Mouse (Mus musculus): Measurements from ENCODE around the gene Dennd2a. TPM values are rescaled to one million over a fixed set of nuclear protein-coding genes. Genes with fewer than 3 reads are reported as not detected.
A peak's percentile ranks its signal among the peaks of the same experiment; 100 is the strongest.
"Not testable (repeated sequence)": the region's sequence is repeated elsewhere in the genome, so short reads cannot be mapped to it uniquely, and the experiment has no call there.

The Dennd2a gene
- polyA plus RNA-seq, 1 experiment from 2014 or later: 37.5 TPM

DNA sequence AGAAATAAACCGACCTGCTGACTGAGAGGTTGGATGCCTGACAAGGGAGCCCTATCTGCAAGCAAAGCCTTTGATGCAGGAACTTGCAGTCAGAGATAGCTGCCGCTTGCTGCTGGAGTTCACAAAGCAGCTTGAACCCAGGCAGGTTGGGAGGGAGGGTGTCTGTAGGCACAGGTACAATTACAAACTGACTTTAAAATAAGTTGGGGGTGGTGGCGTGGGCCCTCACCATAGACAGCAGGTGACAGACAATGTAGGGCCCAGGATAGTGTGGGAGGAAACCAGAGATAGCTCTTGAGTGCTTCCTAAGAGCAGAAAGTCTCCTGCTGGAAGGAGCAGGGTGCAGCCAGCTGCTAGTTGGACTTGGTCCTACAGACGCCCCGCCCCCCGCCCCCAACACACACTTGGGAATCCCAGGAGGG lies 134.5 kb downstream of the Dennd2a start:
- Histone ChIP-seq H3K27me3 (ENCODE audit: control insufficient read depth, insufficient read depth, low read length) (peaks cover 6% of the 10 kb centered on the region; the same call in 1 of the 2 replicates), H3K9me3 (ENCODE audit: control insufficient read depth, low read length) (no peaks in the 10 kb centered on the region), H3K27ac (replicated peaks; ENCODE audit: low read depth, low read length) (no peak overlapping the region), H3K4me3 (ENCODE audit: low read depth, low read length) (no peak overlapping the region), H3K36me3 (ENCODE audit: control insufficient read depth, insufficient read depth, low read length) (no peaks in the 10 kb centered on the region), H3K4me2 (ENCODE audit: low read depth, severe bottlenecking) (no peak overlapping the region), H3K9ac (ENCODE audit: low read length) (no peak overlapping the region), H3K4me1 (ENCODE audit: control insufficient read depth, insufficient read depth, low read length) (peaks cover 3% of the 10 kb centered on the region; the same call in 1 of the 2 replicates)
- 66% methylated on average over 6 of the region's 6 CpGs for WGBS
- DNase-seq (ENCODE audit: low spot score) (no peak), ATAC-seq (ENCODE audit: insufficient number of reproducible peaks, low FRiP score, low TSS enrichment, low read depth) (no peak)

GRCm38 (mm10) chr6:39420867-39421266 lies 136.8 kb downstream of the Dennd2a start:
- 44% methylated on average over 4 of the region's 4 CpGs for WGBS
- Histone ChIP-seq H3K4me2 (ENCODE audit: low read depth, severe bottlenecking) (no peak overlapping the region), H3K27ac (replicated peaks; ENCODE audit: low read depth, low read length) (no peak overlapping the region), H3K9me3 (ENCODE audit: control insufficient read depth, low read length) (no peaks in the 10 kb centered on the region), H3K4me1 (ENCODE audit: control insufficient read depth, insufficient read depth, low read length) (peaks cover 3% of the 10 kb centered on the region; the same call in 1 of the 2 replicates), H3K9ac (ENCODE audit: low read length) (no peak overlapping the region), H3K36me3 (ENCODE audit: control insufficient read depth, insufficient read depth, low read length) (no peaks in the 10 kb centered on the region), H3K4me3 (ENCODE audit: low read depth, low read length) (no peak overlapping the region), H3K27me3 (ENCODE audit: control insufficient read depth, insufficient read depth, low read length) (peaks cover 6% of the 10 kb centered on the region; the same call in 1 of the 2 replicates)
- ATAC-seq (ENCODE audit: insufficient number of reproducible peaks, low FRiP score, low TSS enrichment, low read depth): no peak
- no peak for DNase-seq (ENCODE audit: low spot score)

DNA sequence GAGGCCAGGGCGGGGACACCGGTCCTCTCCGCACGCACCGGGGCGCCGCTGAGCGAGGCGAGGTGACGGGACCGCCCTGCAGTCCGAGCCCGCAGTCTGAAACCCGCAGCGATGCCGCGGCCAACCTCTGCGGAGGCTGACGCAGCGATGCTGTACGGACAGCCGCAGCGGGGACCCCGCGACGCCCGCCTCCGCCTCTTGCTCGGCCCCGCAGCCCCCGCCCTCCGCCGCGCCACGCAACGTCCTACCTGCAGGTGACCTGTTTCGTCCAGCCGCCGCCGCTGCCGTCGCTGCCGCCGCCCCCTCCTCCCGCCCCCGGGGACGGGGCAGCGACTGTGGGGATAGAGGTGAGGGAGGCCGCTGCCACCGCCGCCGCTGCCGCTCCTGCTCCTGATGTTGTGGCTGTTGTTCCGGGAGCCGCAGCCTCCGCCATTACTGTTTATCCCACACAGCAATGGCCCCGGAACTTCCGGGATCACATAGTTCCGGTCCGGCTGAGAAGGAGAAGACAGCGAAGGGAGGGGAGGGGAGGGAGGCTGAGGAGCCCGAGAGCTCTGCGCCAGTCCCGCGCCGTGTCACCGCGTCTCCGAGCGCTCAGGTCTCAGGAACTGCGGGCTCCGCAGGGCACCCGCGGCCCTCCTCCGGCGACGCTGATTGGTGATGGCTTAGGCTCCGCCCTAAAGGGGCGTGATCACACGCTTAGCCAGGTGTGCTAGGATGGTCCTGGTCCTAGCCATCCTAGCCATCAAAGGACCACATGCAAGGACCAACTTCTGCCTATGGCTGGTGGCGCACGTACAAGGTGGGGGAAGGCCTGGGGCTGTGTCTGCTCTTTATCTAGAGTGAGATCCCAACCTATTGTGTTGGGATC lies 137.6 kb downstream of the Dennd2a start, which contains the start of gene Mkrn1:
TSS of gene Mkrn1 (minus strand) at position 612 of the 871 bp plus-strand sequence.
- Histone ChIP-seq H3K36me3 (ENCODE audit: control insufficient read depth, insufficient read depth, low read length) (no peaks in the 10 kb centered on the region), H3K27ac (replicated peaks; ENCODE audit: low read depth, low read length) (0 out of 2 replicates have a peak within 1 kb of the TSS, but pooled peaks have one; percentile 21), H3K4me3 (ENCODE audit: low read depth, low read length) (peak within 1 kb of the TSS; percentile 96), H3K4me1 (ENCODE audit: control insufficient read depth, insufficient read depth, low read length) (peaks cover 3% of the 10 kb centered on the region; the same call in 1 of the 2 replicates), H3K9ac (ENCODE audit: low read length) (peak within 1 kb of the TSS; percentile 66), H3K4me2 (ENCODE audit: low read depth, severe bottlenecking) (peak within 1 kb of the TSS; percentile 73), H3K9me3 (ENCODE audit: control insufficient read depth, low read length) (no peaks in the 10 kb centered on the region), H3K27me3 (ENCODE audit: control insufficient read depth, insufficient read depth, low read length) (peaks cover 6% of the 10 kb centered on the region; the same call in 1 of the 2 replicates)
- ATAC-seq (ENCODE audit: insufficient number of reproducible peaks, low FRiP score, low TSS enrichment, low read depth) (peak; percentile 88), DNase-seq (ENCODE audit: low spot score) (peak; percentile 83)
- under 1% methylated on average over 76 of the region's 82 CpGs for WGBS

DNA sequence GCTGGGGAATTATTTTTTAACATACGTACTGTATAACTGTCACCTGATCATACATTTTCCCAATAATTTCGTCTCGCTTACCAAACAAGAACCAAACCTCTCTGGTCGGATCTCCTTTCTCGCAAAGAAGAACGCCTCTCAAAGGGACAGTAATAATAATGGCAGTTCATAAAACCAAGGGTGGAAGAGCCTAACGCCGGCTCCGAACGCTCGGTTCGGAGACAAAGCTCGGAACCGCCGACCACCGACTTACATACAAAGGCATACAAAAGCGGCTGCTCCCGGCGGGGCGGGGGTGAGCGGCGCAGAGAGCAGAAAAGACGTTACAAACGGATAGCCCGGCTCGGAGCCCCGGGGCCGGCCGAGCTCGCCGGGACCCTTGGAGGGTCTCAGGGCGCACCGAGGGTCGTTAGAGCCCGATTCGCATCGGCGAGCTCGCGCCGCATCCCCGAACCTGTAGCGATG lies 138.2 kb downstream of the Dennd2a start:
- Histone ChIP-seq H3K9me3 (ENCODE audit: control insufficient read depth, low read length) (no peaks in the 10 kb centered on the region), H3K4me3 (ENCODE audit: low read depth, low read length) (peak overlapping the region; percentile 96), H3K27ac (replicated peaks; ENCODE audit: low read depth, low read length) (no peak overlapping the region), H3K36me3 (ENCODE audit: control insufficient read depth, insufficient read depth, low read length) (no peaks in the 10 kb centered on the region), H3K9ac (ENCODE audit: low read length) (peak overlapping the region; percentile 66), H3K27me3 (ENCODE audit: control insufficient read depth, insufficient read depth, low read length) (peaks cover 6% of the 10 kb centered on the region; the same call in 1 of the 2 replicates), H3K4me1 (ENCODE audit: control insufficient read depth, insufficient read depth, low read length) (peaks cover 3% of the 10 kb centered on the region; the same call in 1 of the 2 replicates), H3K4me2 (ENCODE audit: low read depth, severe bottlenecking) (peak overlapping the region; percentile 73)
- ATAC-seq (ENCODE audit: insufficient number of reproducible peaks, low FRiP score, low TSS enrichment, low read depth) (no peak), DNase-seq (ENCODE audit: low spot score) (peak; percentile 67)
- WGBS: under 1% methylated on average over 43 of the region's 43 CpGs

GRCm38 (mm10) chr6:39416654-39417053 lies 141.0 kb downstream of the Dennd2a start:
- H3K36me3 ChIP-seq (ENCODE audit: control insufficient read depth, insufficient read depth, low read length); H3K4me1 ChIP-seq (ENCODE audit: control insufficient read depth, insufficient read depth, low read length); H3K27me3 ChIP-seq (ENCODE audit: control insufficient read depth, insufficient read depth, low read length); H3K9ac ChIP-seq (ENCODE audit: low read length); H3K4me3 ChIP-seq (ENCODE audit: low read depth, low read length); ATAC-seq (ENCODE audit: insufficient number of reproducible peaks, low FRiP score, low TSS enrichment, low read depth); H3K27ac ChIP-seq (replicated peaks; ENCODE audit: low read depth, low read length); DNase-seq (ENCODE audit: low spot score); H3K9me3 ChIP-seq (ENCODE audit: control insufficient read depth, low read length); H3K4me2 ChIP-seq (ENCODE audit: low read depth, severe bottlenecking): not testable (repeated sequence)

GRCm38 (mm10) chr6:39415762-39416161 lies 141.9 kb downstream of the Dennd2a start:
- no peak for ATAC-seq (ENCODE audit: insufficient number of reproducible peaks, low FRiP score, low TSS enrichment, low read depth)
- Histone ChIP-seq H3K4me1 (ENCODE audit: control insufficient read depth, insufficient read depth, low read length) (peaks cover 3% of the 10 kb centered on the region; the same call in 1 of the 2 replicates), H3K36me3 (ENCODE audit: control insufficient read depth, insufficient read depth, low read length) (no peaks in the 10 kb centered on the region), H3K4me2 (ENCODE audit: low read depth, severe bottlenecking) (no peak overlapping the region), H3K4me3 (ENCODE audit: low read depth, low read length) (no peak overlapping the region), H3K27ac (replicated peaks; ENCODE audit: low read depth, low read length) (no peak overlapping the region), H3K27me3 (ENCODE audit: control insufficient read depth, insufficient read depth, low read length) (peaks cover 6% of the 10 kb centered on the region; the same call in 1 of the 2 replicates), H3K9ac (ENCODE audit: low read length) (no peak overlapping the region), H3K9me3 (ENCODE audit: control insufficient read depth, low read length) (no peaks in the 10 kb centered on the region)
- 41% methylated on average over 3 of the region's 5 CpGs for WGBS
- DNase-seq (ENCODE audit: low spot score): peak; percentile 80

- 80% methylated on average over 1 of the region's 1 CpGs for WGBS
- Histone ChIP-seq H3K36me3 (ENCODE audit: control insufficient read depth, insufficient read depth, low read length) (no peaks in the 10 kb centered on the region), H3K9me3 (ENCODE audit: control insufficient read depth, low read length) (no peaks in the 10 kb centered on the region), H3K27me3 (ENCODE audit: control insufficient read depth, insufficient read depth, low read length) (peaks cover 6% of the 10 kb centered on the region; the same call in 1 of the 2 replicates), H3K9ac (ENCODE audit: low read length) (no peak overlapping the region), H3K27ac (replicated peaks; ENCODE audit: low read depth, low read length) (no peak overlapping the region), H3K4me1 (ENCODE audit: control insufficient read depth, insufficient read depth, low read length) (peaks cover 2% of the 10 kb centered on the region; the same call in 1 of the 2 replicates), H3K4me3 (ENCODE audit: low read depth, low read length) (no peak overlapping the region), H3K4me2 (ENCODE audit: low read depth, severe bottlenecking) (no peak overlapping the region)
- DNase-seq (ENCODE audit: low spot score) (no peak), ATAC-seq (ENCODE audit: insufficient number of reproducible peaks, low FRiP score, low TSS enrichment, low read depth) (no peak)
Measured at GRCm38 (mm10) chr6:39414106-39414505, 143.6 kb downstream of the Dennd2a start.
